Mouse (Mus musculus): ENCODE data around the gene Setd7. TPM values are rescaled to one million over a fixed set of nuclear protein-coding genes. Genes with fewer than 3 reads are reported as not detected.

Setd7 gene
- polyA plus RNA-seq, 1 experiment from 2014 or later, result 4.5 TPM

DNA sequence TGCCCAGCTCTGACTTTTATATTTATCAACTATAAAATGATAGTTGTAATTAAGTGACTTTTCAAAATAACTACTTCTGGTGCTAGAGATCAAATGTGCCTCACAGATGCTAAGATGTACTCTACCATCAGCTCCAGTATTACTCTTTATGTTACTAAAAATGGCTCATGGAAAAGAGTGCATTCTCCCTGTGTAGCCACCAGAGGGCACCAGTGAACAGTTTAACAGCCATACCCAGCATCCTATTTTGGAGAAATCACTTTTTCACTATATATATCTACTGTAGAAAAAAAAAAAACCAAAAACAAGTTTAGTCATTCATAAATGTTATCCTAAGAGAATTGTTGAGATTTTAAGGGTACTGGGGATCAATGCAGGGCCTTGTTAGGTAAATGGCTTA, 79.6 kb downstream of the Setd7 start:
- no peaks in the 10 kb centered on the region for H3K27me3 ChIP-seq
- no peak overlapping the region for H3K9ac ChIP-seq
- H3K36me3 ChIP-seq, result no peaks in the 10 kb centered on the region
- no peak overlapping the region for H3K4me2 ChIP-seq (replicated peaks)
- H3K27ac ChIP-seq, result no peak overlapping the region
- H3K9me3 ChIP-seq (replicated peaks), result no peaks in the 10 kb centered on the region
- ATAC-seq (ENCODE audit: low FRiP score), result no peak
- peaks cover 20% of the 10 kb centered on the region for H3K4me1 ChIP-seq
- no peak overlapping the region for H3K4me3 ChIP-seq

DNA sequence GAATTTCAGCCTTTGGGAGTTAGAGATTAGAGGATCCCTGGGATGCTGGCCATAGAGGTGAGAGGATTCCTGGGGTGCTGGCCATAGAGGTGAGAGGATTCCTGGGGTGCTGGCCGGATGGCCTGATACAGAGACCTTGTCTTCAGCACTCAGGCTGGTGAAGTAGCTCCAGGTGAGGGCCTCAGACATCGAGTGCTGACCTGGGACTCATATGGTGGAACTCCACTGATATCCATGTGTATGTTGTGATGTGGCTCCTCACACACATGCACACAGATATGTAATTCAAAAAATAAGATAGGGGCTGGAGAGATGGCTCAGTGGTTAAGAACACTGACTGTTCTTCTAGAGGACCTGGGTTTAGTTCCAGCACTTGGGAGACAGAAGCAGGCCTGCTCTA, 80.8 kb downstream of the Setd7 start:
- H3K27me3 ChIP-seq, result no peaks in the 10 kb centered on the region
- H3K4me2 ChIP-seq (replicated peaks), result no peak overlapping the region
- no peak for ATAC-seq (ENCODE audit: low FRiP score)
- 49% methylated on average over 2 of the region's 2 CpGs for WGBS
- no peak overlapping the region for H3K9ac ChIP-seq
- H3K27ac ChIP-seq, result no peak overlapping the region
- 0 out of 2 replicates have a peak, but pooled peaks cover 7% of the 10 kb centered on the region for H3K36me3 ChIP-seq
- no peaks in the 10 kb centered on the region for H3K9me3 ChIP-seq (replicated peaks)
- H3K4me1 ChIP-seq, result peaks cover 10% of the 10 kb centered on the region
- no peak overlapping the region for H3K4me3 ChIP-seq

DNA sequence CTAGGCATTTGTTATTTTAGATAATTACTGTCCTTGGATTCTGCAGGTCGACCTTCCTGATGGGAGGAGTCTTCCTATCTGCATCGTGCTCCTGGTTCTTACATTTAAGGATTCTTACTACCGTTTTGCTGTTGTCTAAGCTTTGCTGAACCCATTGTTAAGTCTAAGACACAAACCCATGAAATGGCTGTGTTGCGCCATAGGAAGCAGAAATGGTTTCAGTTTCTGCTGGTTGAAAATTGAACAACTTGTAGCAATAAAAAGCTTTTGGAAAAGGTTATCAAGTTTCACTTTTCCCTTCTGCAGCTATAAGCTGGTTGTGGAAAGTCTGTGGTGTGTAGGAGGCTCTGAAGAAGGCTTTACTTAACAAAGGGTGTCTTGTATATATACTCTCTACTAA, 85.0 kb downstream of the Setd7 start:
- Histone ChIP-seq H3K4me3 (no peak overlapping the region), H3K27me3 (no peaks in the 10 kb centered on the region), H3K4me2 (replicated peaks) (no peak overlapping the region), H3K9me3 (replicated peaks) (no peaks in the 10 kb centered on the region), H3K4me1 (no peaks in the 10 kb centered on the region), H3K9ac (no peak overlapping the region), H3K36me3 (peaks cover 33% of the 10 kb centered on the region), H3K27ac (no peak overlapping the region)
- WGBS, result 77% methylated on average over 4 of the region's 4 CpGs
- no peak for ATAC-seq (ENCODE audit: low FRiP score)

DNA sequence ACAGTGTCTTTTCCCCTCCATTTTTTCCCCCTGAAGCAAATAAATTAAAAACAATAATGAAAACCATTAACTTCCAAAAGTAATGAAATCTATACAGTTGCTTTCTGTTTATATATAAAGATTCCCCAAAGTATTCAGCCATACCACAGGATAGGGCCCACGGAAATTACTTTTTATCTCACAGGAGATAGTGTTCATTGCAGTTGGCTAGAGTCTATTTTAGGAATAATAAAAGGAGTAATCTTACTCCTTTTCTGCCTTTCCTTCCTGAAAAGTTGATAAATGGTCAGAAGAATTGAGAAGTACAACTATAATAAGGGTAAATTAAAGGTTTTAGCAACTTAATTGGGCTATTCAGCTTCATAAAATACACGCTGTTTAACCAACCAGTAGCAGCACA, 92.1 kb downstream of the Setd7 start:
- H3K4me3 ChIP-seq, result no peak overlapping the region
- H3K4me2 ChIP-seq (replicated peaks), result no peak overlapping the region
- no peaks in the 10 kb centered on the region for H3K4me1 ChIP-seq
- no peaks in the 10 kb centered on the region for H3K27me3 ChIP-seq
- no peak overlapping the region for H3K9ac ChIP-seq
- H3K9me3 ChIP-seq (replicated peaks), result no peaks in the 10 kb centered on the region
- peaks cover 75% of the 10 kb centered on the region for H3K36me3 ChIP-seq
- 90% methylated on average over 2 of the region's 2 CpGs for WGBS
- no peak overlapping the region for H3K27ac ChIP-seq
- ATAC-seq (ENCODE audit: low FRiP score), result no peak

Other genes with a start within 250 kb of the Setd7 start
- 41.4 and 46.7 TPM in 2 replicates for gene Elf2, start 220.2 kb downstream of the Setd7 start, polyA plus RNA-seq (2016; fragmentation: Nextera tagmentation; extraction: Ambion mirVana)
- gene Mgarp, start 164.1 kb downstream of the Setd7 start, polyA plus RNA-seq (2016; fragmentation: Nextera tagmentation; extraction: Ambion mirVana), result 5.0 and 5.3 TPM in 2 replicates
- 692 and 752 TPM in 2 replicates for gene Ndufc1, start 151.9 kb downstream of the Setd7 start, polyA plus RNA-seq (2016; fragmentation: Nextera tagmentation; extraction: Ambion mirVana)
- gene Naa15, start 145.7 kb downstream of the Setd7 start, polyA plus RNA-seq (2016; fragmentation: Nextera tagmentation; extraction: Ambion mirVana), result 68.1 and 69.0 TPM in 2 replicates
- gene Rab33b, start 77.0 kb downstream of the Setd7 start, polyA plus RNA-seq (2016; fragmentation: Nextera tagmentation; extraction: Ambion mirVana), result 22.3 and 24.2 TPM in 2 replicates
- 0.58 and 1.3 TPM in 2 replicates for gene Mgst2, start 99.5 kb upstream of the Setd7 start, polyA plus RNA-seq (2016; fragmentation: Nextera tagmentation; extraction: Ambion mirVana)

Data from hindbrain, embryonic 12.5 days (tissue).